Mouse (Mus musculus): ENCODE measurements at regions not wholly inside any gene's neighbourhood (a gene's known extent, or its start where the extent isn't known, plus 50 kb on each side); places are given as distances from the start of the nearest gene placed in this dataset.

DNA sequence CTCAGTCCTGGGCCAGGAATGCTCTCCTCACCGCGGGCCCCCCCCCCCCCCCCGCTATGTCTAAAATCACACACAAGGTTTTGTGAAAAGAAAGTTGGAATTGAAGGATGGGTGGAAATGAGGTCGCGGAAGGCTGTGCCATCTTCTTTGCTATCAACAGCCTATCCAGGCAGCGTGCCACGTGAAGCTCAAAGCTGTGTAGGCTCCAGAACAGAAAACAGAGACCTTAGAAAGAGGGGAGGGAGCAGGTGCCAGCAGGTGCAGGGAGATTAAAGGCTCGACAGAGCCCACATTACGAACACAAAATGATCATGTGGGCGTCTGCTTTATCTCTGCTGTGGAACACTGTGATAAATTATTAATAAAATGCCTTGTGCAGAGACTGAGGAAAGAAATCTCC lies 89.6 kb upstream of the Sgk1 start:
- TF ChIP-seq CTCF (IDR thresholded peaks at IDR 0.05; ENCODE audit: low read depth, low read length) (no peak), TAL1 (conservative IDR thresholded peaks at IDR 0.05; ENCODE audit: low read depth, low read length) (0 out of 2 replicates have a peak, but pooled peaks have one; percentile 23)
